Mouse (Mus musculus) lung, adult 2 months (tissue): ENCODE data around the gene Elane.

Source experiments
- CTCF ChIP-seq: fragments of 200-500 bp; IDR thresholded peaks from 2 replicates; pipeline ENCODE4 v1.5.1; 2011; ENCODE audit warnings: mild to moderate bottlenecking, low read length, control low read depth; ENCODE audit not compliant: insufficient read depth
- POLR2A ChIP-seq: fragments of 200-500 bp; IDR thresholded peaks from 2 replicates; pipeline ENCODE4 v1.6.1; 2011; ENCODE audit warnings: low read depth, mild to moderate bottlenecking, control low read depth, low read length, borderline replicate concordance; ENCODE audit errors: extremely low read depth

DNA sequence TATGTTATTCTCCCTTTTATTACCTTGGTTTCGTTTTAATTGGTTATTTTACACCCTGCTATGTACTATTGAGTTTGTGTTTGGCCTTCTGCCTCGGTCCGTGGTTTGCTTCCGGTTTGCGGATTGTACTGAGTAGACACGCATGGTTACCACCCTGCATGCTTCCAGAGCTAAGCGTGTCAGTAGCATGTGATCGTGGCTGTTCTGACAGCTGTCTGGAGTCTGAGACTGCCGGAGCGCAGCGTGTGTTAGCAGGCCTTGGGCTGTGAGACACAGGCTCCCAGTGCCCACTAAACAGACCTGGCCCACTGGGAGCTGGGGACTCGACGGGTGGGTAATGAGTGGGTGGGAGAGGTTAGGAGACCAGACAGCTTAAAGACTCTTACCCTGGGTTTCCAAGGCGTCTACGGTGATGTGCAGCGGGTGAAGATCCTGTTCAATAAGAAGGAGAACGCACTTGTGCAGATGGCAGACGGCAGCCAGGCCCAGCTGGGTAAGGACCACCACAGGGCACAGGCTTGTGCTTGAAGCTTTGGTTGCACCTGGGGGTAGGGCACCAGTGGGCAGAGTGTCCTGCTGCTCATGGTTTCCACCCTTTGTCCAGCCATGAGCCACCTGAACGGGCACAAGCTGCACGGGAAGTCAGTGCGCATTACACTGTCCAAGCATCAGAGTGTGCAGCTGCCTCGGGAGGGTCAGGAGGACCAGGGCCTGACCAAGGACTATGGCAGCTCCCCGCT lies 23.8 kb upstream of the Elane start:
- TF ChIP-seq CTCF (no peak), POLR2A (no peak)
